8 mouse cellular contexts compared by ENCODE assay signal in genomic region chr7:35086271-35086861, GRCm38 (mm10). TPM values are rescaled to one million over a fixed set of nuclear protein-coding genes. Genes with fewer than 3 reads are reported as not detected.
DNase-seq lines count a peak whose midpoint lies in the region; ATAC-seq and TF ChIP-seq lines count a peak whose summit lies in the region.

No protein-coding gene starts in this region.

- peak overlapping the region; percentile 31 for H3K27ac ChIP-seq in gastrocnemius, adult 2 months
- no peak overlapping the region; the same call in 1 of the 2 replicates for H3K27ac ChIP-seq in embryonic facial prominence, embryonic 12.5 days
- H3K27ac ChIP-seq in layer of hippocampus, adult 2 months, result peak overlapping the region; percentile 11
- H3K27ac ChIP-seq in lung, embryonic 15.5 days, result no peak overlapping the region

- TF ChIP-seq CTCF in gastrocnemius, adult 2 months (IDR thresholded peaks at IDR 0.05), result 0 out of 2 replicates have a peak, but pooled peaks have one; percentile 1
- TF ChIP-seq CTCF in layer of hippocampus, adult 2 months (conservative IDR thresholded peaks at IDR 0.05), result peak; percentile 53

- H3K4me2 ChIP-seq in embryonic facial prominence, embryonic 12.5 days (replicated peaks), result peak overlapping the region; percentile 50
- H3K4me2 ChIP-seq in lung, embryonic 15.5 days, result peak overlapping the region; percentile 47

- ATAC-seq in embryonic facial prominence, embryonic 12.5 days (ENCODE audit: insufficient number of reproducible peaks, insufficient read depth, low FRiP score, low TSS enrichment), result peak; percentile 23; the same call in 1 of the 2 replicates
- ATAC-seq in lung, embryonic 15.5 days (ENCODE audit: borderline replicate concordance, extremely low read depth, low FRiP score, low TSS enrichment), result no peak

- H3K36me3 ChIP-seq in embryonic facial prominence, embryonic 12.5 days, result no peaks in the 10 kb centered on the region
- H3K36me3 ChIP-seq in lung, embryonic 15.5 days, result no peaks in the 10 kb centered on the region

- no peak overlapping the region for H3K9ac ChIP-seq in embryonic facial prominence, embryonic 12.5 days
- H3K9ac ChIP-seq in lung, embryonic 15.5 days, result no peak overlapping the region

- DNase-seq in gastrocnemius, adult 2 months, result peak; percentile 28
- DNase-seq in gastrocnemius, postnatal 10 days, result no peak
- DNase-seq in heart, postnatal 4 days, result peak; percentile 23
- DNase-seq in layer of hippocampus, adult 2 months (ENCODE audit: low spot score in 2 of 2), result peak; percentile 29 to 43
- DNase-seq in retina, postnatal 7 days (ENCODE audit: low read depth, low spot score), result peak; percentile 29
- DNase-seq in thymus, postnatal 14 days, result no peak

- WGBS in embryonic facial prominence, embryonic 12.5 days, result 1% methylated on average over 21 of the region's 21 CpGs
- WGBS in lung, embryonic 15.5 days, result 1% methylated on average over 21 of the region's 21 CpGs

- no peaks in the 10 kb centered on the region for H3K27me3 ChIP-seq in embryonic facial prominence, embryonic 12.5 days
- peaks cover 11% of the 10 kb centered on the region; the same call in 1 of the 2 replicates for H3K27me3 ChIP-seq in lung, embryonic 15.5 days

- H3K4me3 ChIP-seq in gastrocnemius, adult 2 months, result peak overlapping the region; percentile 60
- peak overlapping the region; percentile 21 for H3K4me3 ChIP-seq in embryonic facial prominence, embryonic 12.5 days
- peak overlapping the region; percentile 44 for H3K4me3 ChIP-seq in layer of hippocampus, adult 2 months
- H3K4me3 ChIP-seq in lung, embryonic 15.5 days, result peak overlapping the region; percentile 13; the same call in 1 of the 2 replicates

- intact Hi-C loops in gastrocnemius, adult 2 months (cut with DNase I), result loop anchor here (2.0 kb wide), 1 partner anchor 58 kb away; no protein-coding TSS in a partner anchor

- peaks cover 23% of the 10 kb centered on the region for H3K4me1 ChIP-seq in embryonic facial prominence, embryonic 12.5 days
- peaks cover 17% of the 10 kb centered on the region for H3K4me1 ChIP-seq in lung, embryonic 15.5 days

- no peaks in the 10 kb centered on the region for H3K9me3 ChIP-seq in embryonic facial prominence, embryonic 12.5 days
- no peaks in the 10 kb centered on the region for H3K9me3 ChIP-seq in lung, embryonic 15.5 days

RNA-seq across cellular contexts. Expression of gene Cebpg, which starts 30.0 kb away (rescaled TPM):
- total RNA-seq in gastrocnemius, adult 2 months (2021), result 10 to 100 TPM; 41.0 to 46.0 TPM
- 10 to 100 TPM; 19.7 to 25.9 TPM for total RNA-seq in gastrocnemius, postnatal 10 days (2021)
- polyA plus RNA-seq in embryonic facial prominence, embryonic 12.5 days (2016; fragmentation: Nextera tagmentation; extraction: Ambion mirVana), result 49.9 and 55.8 TPM in 2 replicates
- total RNA-seq in heart, postnatal 4 days (2021), result 10 to 100 TPM; 17.4 to 19.3 TPM
- total RNA-seq in layer of hippocampus, adult 2 months (2021), result 10 to 100 TPM; 28.0 to 32.8 TPM
- 42.3 and 44.9 TPM in 2 replicates for polyA plus RNA-seq in lung, embryonic 15.5 days (2015; fragmentation: Nextera tagmentation; extraction: Ambion mirVana)

RNA-seq across cellular contexts. Expression of gene Cebpa, which starts 32.7 kb away (rescaled TPM):
- 1 to 10 TPM; 3.0 to 4.2 TPM for total RNA-seq in gastrocnemius, adult 2 months (2021)
- total RNA-seq in gastrocnemius, postnatal 10 days (2021), result 1 to 10 TPM; 7.5 to 8.2 TPM
- 2.4 and 3.0 TPM in 2 replicates for polyA plus RNA-seq in embryonic facial prominence, embryonic 12.5 days (2016; fragmentation: Nextera tagmentation; extraction: Ambion mirVana)
- total RNA-seq in heart, postnatal 4 days (2021), result 1 to 10 TPM; 3.2 to 4.0 TPM
- 10 to 100 TPM; 16.6 to 18.0 TPM for total RNA-seq in layer of hippocampus, adult 2 months (2021)
- 6.9 and 7.3 TPM in 2 replicates for polyA plus RNA-seq in lung, embryonic 15.5 days (2015; fragmentation: Nextera tagmentation; extraction: Ambion mirVana)

Comparison
In these comparisons a context has a peak if more than half of its experiments do, and no peak if none do; other contexts are left out.
1. DNase-seq: peak in gastrocnemius, adult 2 months (single experiment), heart, postnatal 4 days (single experiment), layer of hippocampus, adult 2 months (2 of 2) and retina, postnatal 7 days (single experiment); none in gastrocnemius, postnatal 10 days (single experiment) and thymus, postnatal 14 days (single experiment).
2. H3K27ac ChIP-seq: peak in gastrocnemius, adult 2 months (single experiment) and layer of hippocampus, adult 2 months (single experiment); none in embryonic facial prominence, embryonic 12.5 days (single experiment) and lung, embryonic 15.5 days (single experiment).
3. Peak in every context shown above with its lines, with median percentiles within 50 percentile points of each other: H3K4me3 ChIP-seq.